Mouse (Mus musculus) heart, embryonic 16.5 days (tissue): ENCODE data around the gene Tsks. TPM values are rescaled to one million over a fixed set of nuclear protein-coding genes. Genes with fewer than 3 reads are reported as not detected.

ENCODE experiments used
- ATAC-seq: fragments of 200-750 bp; cut with Nextera tagmentation; replicated peaks from 2 replicates; pipeline ENCODE4 v1.8.0; 2017; ENCODE audit warnings: moderate number of reproducible peaks; ENCODE audit not compliant: insufficient read depth, low FRiP score; ENCODE audit errors: extremely low read depth
- H3K27ac ChIP-seq: fragments of 300-500 bp; sonication (generic); 2 replicates; pipeline ENCODE4 v1.5.1; 2014; ENCODE audit warnings: mild to moderate bottlenecking, low read length, control low read depth, moderate library complexity
- H3K27me3 ChIP-seq: fragments of 300-500 bp; sonication (generic); 2 replicates; pipeline ENCODE4 v1.6.1; 2014; ENCODE audit warnings: low read length, mixed read lengths; ENCODE audit not compliant: control insufficient read depth, insufficient read depth
- H3K36me3 ChIP-seq: fragments of 300-500 bp; sonication (generic); 2 replicates; pipeline ENCODE4 v1.6.1; 2014; ENCODE audit not compliant: control insufficient read depth, insufficient read depth
- H3K4me1 ChIP-seq: fragments of 300-500 bp; sonication (generic); 2 replicates; pipeline ENCODE4 v1.6.1; 2014; ENCODE audit warnings: low read length, mixed read lengths; ENCODE audit not compliant: control insufficient read depth, insufficient read depth
- H3K4me2 ChIP-seq: fragments of 300-500 bp; sonication (generic); 2 replicates; pipeline ENCODE4 v1.6.1; 2014; ENCODE audit warnings: low read depth, mild to moderate bottlenecking, control low read depth, low read length
- H3K4me3 ChIP-seq: fragments of 300-500 bp; sonication (generic); 2 replicates; pipeline ENCODE4 v1.5.1; 2014; ENCODE audit warnings: mild to moderate bottlenecking, control low read depth, low read length
- H3K9ac ChIP-seq: fragments of 300-500 bp; sonication (generic); 2 replicates; pipeline ENCODE4 v1.6.1; 2014; ENCODE audit warnings: low read length, control low read depth
- H3K9me3 ChIP-seq: fragments of 300-500 bp; sonication (generic); replicated peaks from 2 replicates; pipeline ENCODE4 v1.6.1; 2016; ENCODE audit warnings: low read length; ENCODE audit not compliant: control insufficient read depth
- WGBS: fragments of 180-500 bp; shearing (Covaris S2); extraction: QIAGEN DNeasy Blood & Tissue Kit; methylation state at CpG from one replicate; pipeline ENCODE4 v1.1.7; 2014; 5-methylcytosine and 5-hydroxymethylcytosine counted together
- polyA plus RNA-seq: library from polyadenylated mRNA; unstranded; fragments of >200 nt; fragmentation: Nextera tagmentation; extraction: Ambion mirVana; gene quantifications from 2 replicates; pipeline ENCODE4 v1.2.1, GENCODE M21; 2015

Tsks gene
- polyA plus RNA-seq, 1 experiment from 2014 or later = 0.12 TPM

- Histone ChIP-seq H3K4me2 (peak within 1 kb of the TSS; percentile 94), H3K9ac (peak within 1 kb of the TSS; percentile 87), H3K9me3 (no peaks in the 10 kb centered on the region), H3K27ac (peak within 1 kb of the TSS; percentile 93), H3K4me1 (peaks cover 36% of the 10 kb centered on the region), H3K27me3 (no peaks in the 10 kb centered on the region), H3K4me3 (peak within 1 kb of the TSS; percentile 75), H3K36me3 (peaks cover 47% of the 10 kb centered on the region)
- under 1% methylated on average over 43 of the region's 43 CpGs for WGBS
- peak; percentile 91 for ATAC-seq
Measured at GRCm38 (mm10) chr7:44997231-44997939, 54.4 kb downstream of the Tsks start, which contains the start of gene Irf3. Irf3 (plus strand) TSS chr7:44997648.

- H3K27ac ChIP-seq = peak overlapping the region; percentile 93
- ATAC-seq = no peak
- peak overlapping the region; percentile 75 for H3K4me3 ChIP-seq
- peak overlapping the region; percentile 87 for H3K9ac ChIP-seq
- peaks cover 36% of the 10 kb centered on the region for H3K4me1 ChIP-seq
- no peaks in the 10 kb centered on the region for H3K27me3 ChIP-seq
- peak overlapping the region; percentile 94 for H3K4me2 ChIP-seq
- H3K36me3 ChIP-seq = peaks cover 47% of the 10 kb centered on the region
- H3K9me3 ChIP-seq = no peaks in the 10 kb centered on the region
- 2% methylated on average over 15 of the region's 15 CpGs for WGBS
Measured at GRCm38 (mm10) chr7:44997940-44998428, 55.0 kb downstream of the Tsks start.

GRCm38 (mm10) chr7:44998501-44998955, 55.5 kb downstream of the Tsks start, which contains the start of gene Bcl2l12:
Bcl2l12 (minus strand) TSS chr7:44998712.
- Histone ChIP-seq H3K4me3 (peak within 1 kb of the TSS; percentile 75), H3K9ac (peak within 1 kb of the TSS; percentile 87), H3K27ac (peak within 1 kb of the TSS; percentile 93), H3K4me1 (peaks cover 36% of the 10 kb centered on the region), H3K4me2 (peak within 1 kb of the TSS; percentile 94), H3K9me3 (no peaks in the 10 kb centered on the region), H3K36me3 (peaks cover 52% of the 10 kb centered on the region), H3K27me3 (no peaks in the 10 kb centered on the region)
- ATAC-seq = no peak
- WGBS = 3% methylated on average over 18 of the region's 18 CpGs

- peak overlapping the region; percentile 94 for H3K4me2 ChIP-seq
- no peak overlapping the region for H3K9ac ChIP-seq
- H3K27me3 ChIP-seq = no peaks in the 10 kb centered on the region
- no peak for ATAC-seq
- H3K4me3 ChIP-seq = no peak overlapping the region
- no peaks in the 10 kb centered on the region for H3K9me3 ChIP-seq
- peaks cover 36% of the 10 kb centered on the region for H3K4me1 ChIP-seq
- 41% methylated on average over 11 of the region's 11 CpGs for WGBS
- H3K36me3 ChIP-seq = peaks cover 55% of the 10 kb centered on the region
- peak overlapping the region; percentile 22; the same call in 1 of the 2 replicates for H3K27ac ChIP-seq
Measured at GRCm38 (mm10) chr7:44999753-45000152, 56.7 kb downstream of the Tsks start.

GRCm38 (mm10) chr7:45000539-45001114, 57.6 kb downstream of the Tsks start:
- WGBS = 82% methylated on average over 21 of the region's 21 CpGs
- 0 out of 2 replicates have a peak overlapping the region, but pooled peaks have one; percentile 23 for H3K27ac ChIP-seq
- H3K9me3 ChIP-seq = no peaks in the 10 kb centered on the region
- no peak for ATAC-seq
- H3K36me3 ChIP-seq = peaks cover 53% of the 10 kb centered on the region
- H3K9ac ChIP-seq = peak overlapping the region; percentile 34; the same call in 1 of the 2 replicates
- no peak overlapping the region for H3K4me3 ChIP-seq
- no peaks in the 10 kb centered on the region for H3K27me3 ChIP-seq
- no peak overlapping the region for H3K4me2 ChIP-seq
- H3K4me1 ChIP-seq = peaks cover 36% of the 10 kb centered on the region

GRCm38 (mm10) chr7:45002440-45002839, 59.4 kb downstream of the Tsks start:
- H3K9ac ChIP-seq = no peak overlapping the region
- H3K27ac ChIP-seq = no peak overlapping the region
- WGBS = 73% methylated on average over 7 of the region's 7 CpGs

GRCm38 (mm10) chr7:45004546-45004945, 61.5 kb downstream of the Tsks start:
- Histone ChIP-seq H3K36me3 (peaks cover 86% of the 10 kb centered on the region), H3K9me3 (no peaks in the 10 kb centered on the region), H3K4me3 (no peak overlapping the region), H3K4me1 (peaks cover 13% of the 10 kb centered on the region), H3K9ac (no peak overlapping the region), H3K27me3 (no peaks in the 10 kb centered on the region), H3K4me2 (no peak overlapping the region), H3K27ac (peak overlapping the region; percentile 35; the same call in 1 of the 2 replicates)
- ATAC-seq = no peak
- 57% methylated on average over 3 of the region's 3 CpGs for WGBS

More at GRCm38 (mm10) chr7:45002440-45002839, 59.4 kb downstream of the Tsks start:
- Histone ChIP-seq H3K4me1 (peaks cover 26% of the 10 kb centered on the region), H3K4me3 (no peak overlapping the region), H3K36me3 (peaks cover 70% of the 10 kb centered on the region), H3K4me2 (no peak overlapping the region), H3K27me3 (no peaks in the 10 kb centered on the region), H3K9me3 (no peaks in the 10 kb centered on the region)
- no peak for ATAC-seq

GRCm38 (mm10) chr7:45005321-45005992, 62.5 kb downstream of the Tsks start:
- H3K9ac ChIP-seq = no peak overlapping the region
- H3K4me1 ChIP-seq = peaks cover 6% of the 10 kb centered on the region
- H3K9me3 ChIP-seq = no peaks in the 10 kb centered on the region
- no peak overlapping the region for H3K4me2 ChIP-seq
- ATAC-seq = no peak
- peaks cover 89% of the 10 kb centered on the region for H3K36me3 ChIP-seq
- no peak overlapping the region for H3K4me3 ChIP-seq
- H3K27ac ChIP-seq = no peak overlapping the region
- 80% methylated on average over 6 of the region's 6 CpGs for WGBS
- no peaks in the 10 kb centered on the region for H3K27me3 ChIP-seq
